Mouse (Mus musculus): ENCODE results near the gene Krt32.

- no peak for TF ChIP-seq CTCF (conservative IDR thresholded peaks at IDR 0.05 in 1 of 2, IDR thresholded peaks at IDR 0.05 in 1 of 2; ENCODE audit: low read depth in 2 of 2, low read length in 2 of 2)
- TF ChIP-seq EP300 (IDR thresholded peaks at IDR 0.05; ENCODE audit: low read length), result no peak
- no peak for TF ChIP-seq SMC3 (IDR thresholded peaks at IDR 0.05; ENCODE audit: low read depth, low read length)
- TF ChIP-seq POLR2A (IDR thresholded peaks at IDR 0.05; ENCODE audit: low read depth, low read length), result no peak
- TF ChIP-seq NRF1 (IDR thresholded peaks at IDR 0.05; ENCODE audit: low read depth, low read length), result no peak
These were observed 41.6 kb downstream of the Krt32 start for GRCm38 (mm10) chr11:100046303-100046866.

All from CH12.LX (cell line).